In the genomic region with DNA sequence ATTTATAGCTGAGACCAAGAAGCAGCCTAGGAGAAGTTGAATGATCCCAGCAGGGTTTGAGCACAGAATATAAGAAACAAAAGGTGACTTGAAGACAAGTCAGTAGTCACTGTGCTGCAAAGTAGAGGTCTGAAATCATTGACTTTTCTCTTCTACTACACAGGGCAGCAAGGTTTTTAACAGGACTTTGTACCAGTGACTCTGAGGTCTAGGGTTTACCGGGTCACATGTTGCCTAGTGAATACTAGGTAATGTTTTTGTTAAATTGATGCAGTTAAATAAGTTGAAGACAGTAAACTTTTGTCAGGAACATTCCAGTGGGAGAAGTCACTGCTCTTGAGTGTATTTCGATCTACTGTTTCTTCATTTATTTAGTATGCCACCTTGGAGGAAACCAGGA, we compare ENCODE assay signal across 16 mouse cellular contexts.
"Had no signal": no experiment of that assay in that cellular context is flagged by ENCODE, and none has a peak within 500 bp of the region (broad histone marks: within the 10 kb centered on the region; RNA-seq: fewer than 3 reads in every experiment).

No protein-coding gene starts in this region.

- H3K9ac ChIP-seq: hindbrain, embryonic 14.5 days; liver, embryonic 14.5 days; lung, embryonic 15.5 days; neural tube, embryonic 12.5 days; neural tube, embryonic 15.5 days had no signal

- H3K36me3 ChIP-seq: lung, embryonic 15.5 days; neural tube, embryonic 12.5 days; neural tube, embryonic 15.5 days had no signal

- H3K4me2 ChIP-seq: hindbrain, embryonic 14.5 days; liver, embryonic 11.5 days; lung, embryonic 15.5 days; midbrain, embryonic 11.5 days; neural tube, embryonic 12.5 days; neural tube, embryonic 15.5 days had no signal

- H3K9me3 ChIP-seq: lung, embryonic 15.5 days; neural tube, embryonic 12.5 days; neural tube, embryonic 15.5 days had no signal

- H3K4me3 ChIP-seq: layer of hippocampus, adult 2 months; lung, embryonic 15.5 days; neural tube, embryonic 12.5 days; neural tube, embryonic 15.5 days had no signal

- H3K4me1 ChIP-seq: lung, embryonic 15.5 days; neural tube, embryonic 12.5 days; neural tube, embryonic 15.5 days had no signal

- ATAC-seq: hindbrain, postnatal 0 days; inflammation-experienced regulatory T-cells, adult 6 months; intestine, embryonic 16.5 days had no signal

- H3K27ac ChIP-seq: hindbrain, embryonic 14.5 days; hindbrain, postnatal 0 days; layer of hippocampus, adult 2 months; liver, embryonic 14.5 days; lung, embryonic 15.5 days; neural tube, embryonic 12.5 days; neural tube, embryonic 15.5 days; stomach, postnatal 0 days had no signal

- H3K27me3 ChIP-seq: lung, embryonic 15.5 days; neural tube, embryonic 12.5 days; neural tube, embryonic 15.5 days had no signal

- DNase-seq: right cerebral cortex, postnatal 14 days; right cerebral cortex, postnatal 4 days; thymus, adult 2 months; thymus, postnatal 25 days had no signal
